Mouse (Mus musculus): ENCODE results near the gene Btaf1.

DNA sequence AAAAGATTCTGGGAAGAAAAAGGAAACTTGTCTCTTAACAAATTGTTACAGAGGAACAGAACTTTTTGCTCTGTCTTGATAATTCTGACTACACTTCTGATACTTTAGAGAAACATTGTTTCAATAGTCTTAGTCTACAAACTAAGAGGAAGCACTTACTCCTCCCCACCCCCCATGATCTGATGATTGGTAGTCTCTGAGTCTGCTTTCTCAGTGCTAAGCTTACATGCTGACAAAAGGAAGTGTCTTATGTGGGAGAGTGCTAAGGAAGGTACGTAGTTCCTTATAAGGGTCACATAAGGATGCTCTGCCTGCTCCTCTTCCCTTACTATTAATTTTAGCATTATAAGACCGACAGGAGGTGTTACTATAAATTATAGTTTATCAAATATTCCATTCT lies 6.7 kb downstream of the Btaf1 start:
- TF ChIP-seq POLR2A (IDR thresholded peaks at IDR 0.05; ENCODE audit: borderline replicate concordance, control insufficient read depth, low read depth, low read length) = no peak
- TF ChIP-seq CTCF (IDR thresholded peaks at IDR 0.05; ENCODE audit: control insufficient read depth, insufficient read depth, low read length) = no peak
